Mouse (Mus musculus) limb, embryonic 14.5 days (tissue): Measurements from ENCODE around the gene Simc1. TPM values are rescaled to one million over a fixed set of nuclear protein-coding genes. Genes with fewer than 3 reads are reported as not detected.
A peak's percentile ranks its signal among the peaks of the same experiment; 100 is the strongest.

Experiments used
- ATAC-seq: fragments of 200-750 bp; cut with Nextera tagmentation; 2 replicates; pipeline ENCODE4 v1.8.0; 2017; ENCODE audit warnings: low read depth, moderate number of reproducible peaks, moderate TSS enrichment; ENCODE audit not compliant: low FRiP score
- DNase-seq: peaks from one replicate; pipeline ENCODE4 v3.0.0-alpha.2; 2015; ENCODE audit warnings: low spot score
- H3K27ac ChIP-seq: fragments of 300-500 bp; sonication (generic); replicated peaks from 2 replicates; pipeline ENCODE4 v1.5.1; 2014; ENCODE audit warnings: low read depth, mild to moderate bottlenecking, low read length, moderate library complexity, mixed read lengths
- H3K27me3 ChIP-seq: fragments of 300-500 bp; sonication (generic); 2 replicates; pipeline ENCODE4 v1.6.1; 2014; ENCODE audit warnings: low read length, mixed read lengths; ENCODE audit not compliant: control insufficient read depth, insufficient read depth
- H3K36me3 ChIP-seq: fragments of 300-500 bp; sonication (generic); 2 replicates; pipeline ENCODE4 v1.6.1; 2014; ENCODE audit warnings: mild to moderate bottlenecking, low read length, moderate library complexity, mixed read lengths; ENCODE audit not compliant: control insufficient read depth, insufficient read depth
- H3K4me1 ChIP-seq: fragments of 300-500 bp; sonication (generic); 2 replicates; pipeline ENCODE4 v1.6.1; 2014; ENCODE audit warnings: antibody characterized with exemption, low read length, mixed read lengths; ENCODE audit not compliant: control insufficient read depth, insufficient read depth
- H3K4me2 ChIP-seq: fragments of 300-500 bp; sonication (generic); replicated peaks from 2 replicates; pipeline ENCODE4 v1.6.1; 2014; ENCODE audit warnings: low read depth, mild to moderate bottlenecking, low read length, moderate library complexity; ENCODE audit not compliant: severe bottlenecking
- H3K4me3 ChIP-seq: fragments of 300-500 bp; sonication (generic); replicated peaks from 2 replicates; pipeline ENCODE4 v1.5.1; 2014; ENCODE audit warnings: low read length
- H3K9ac ChIP-seq: fragments of 300-500 bp; sonication (generic); 2 replicates; pipeline ENCODE4 v1.6.1; 2014; ENCODE audit warnings: mild to moderate bottlenecking, low read depth, low read length, moderate library complexity; ENCODE audit not compliant: severe bottlenecking
- H3K9me3 ChIP-seq: fragments of 300-500 bp; sonication (generic); 2 replicates; pipeline ENCODE4 v1.6.1; 2016; ENCODE audit warnings: low read length; ENCODE audit not compliant: control insufficient read depth
- POLR2A ChIP-seq: fragments of 200-500 bp; IDR thresholded peaks from 2 replicates; pipeline ENCODE4 v1.8.0; 2012; ENCODE audit warnings: inconsistent platforms, mild to moderate bottlenecking, moderate library complexity, borderline replicate concordance; ENCODE audit not compliant: insufficient read depth, insufficient read length; ENCODE audit errors: extremely low read depth
- WGBS: fragments of 180-500 bp; shearing (Covaris S2); extraction: QIAGEN DNeasy Blood & Tissue Kit; methylation state at CpG from one replicate; pipeline ENCODE4 v1.1.7; 2014; 5-methylcytosine and 5-hydroxymethylcytosine counted together
- polyA plus RNA-seq, 2 experiments: library from polyadenylated mRNA; depleted of rRNA in 1 of 2; stranded (reverse) in 1 of 2; unstranded in 1 of 2; fragments of >200 nt; fragmentation: Nextera tagmentation in 1 of 2; extraction: Ambion mirVana in 1 of 2; gene quantifications; 2 replicates each; pipeline versions ENCODE4 v1.2.1 to v1.2.3; 2012 to 2014

Gene Simc1
- polyA plus RNA-seq, 2 experiments = 14.8 to 25.0 TPM

- Histone ChIP-seq H3K4me1 (no peaks in the 10 kb centered on the region), H3K9me3 (no peaks in the 10 kb centered on the region), H3K4me2 (no peak overlapping the region), H3K27me3 (no peaks in the 10 kb centered on the region), H3K27ac (no peak overlapping the region), H3K36me3 (peaks cover 94% of the 10 kb centered on the region), H3K9ac (no peak overlapping the region), H3K4me3 (no peak overlapping the region)
- TF ChIP-seq POLR2A = no peak
- no peak for DNase-seq
- whole genome bisulfite sequencing = 91% methylated on average over 5 of the region's 5 CpGs
- no peak for ATAC-seq
These were observed 79.3 kb downstream of the Simc1 start for GRCm38 (mm10) chr13:54582860-54583259.

- Histone ChIP-seq H3K36me3 (peaks cover 72% of the 10 kb centered on the region), H3K9ac (no peak overlapping the region)
- no peak for TF ChIP-seq POLR2A
These were observed 82.3 kb downstream of the Simc1 start for GRCm38 (mm10) chr13:54585831-54586230.

GRCm38 (mm10) chr13:54589414-54589995 lies 85.9 kb downstream of the Simc1 start:
- Histone ChIP-seq H3K4me2 (peak overlapping the region; percentile 64), H3K27me3 (no peaks in the 10 kb centered on the region), H3K27ac (no peak overlapping the region), H3K4me3 (peak overlapping the region; percentile 80), H3K4me1 (peaks cover 14% of the 10 kb centered on the region), H3K9me3 (no peaks in the 10 kb centered on the region), H3K9ac (peak overlapping the region; percentile 61), H3K36me3 (peaks cover 43% of the 10 kb centered on the region)
- TF ChIP-seq POLR2A = no peak
- no peak for DNase-seq
- 3% methylated on average over 24 of the region's 24 CpGs for WGBS
- ATAC-seq = peak; percentile 4; the same call in 1 of the 2 replicates

More at GRCm38 (mm10) chr13:54585831-54586230, 82.3 kb downstream of the Simc1 start:
- DNase-seq = no peak
- WGBS = 89% methylated on average over 11 of the region's 11 CpGs
- H3K4me3 ChIP-seq = no peak overlapping the region
- H3K9me3 ChIP-seq = no peaks in the 10 kb centered on the region
- no peak overlapping the region for H3K27ac ChIP-seq
- no peak for ATAC-seq
- no peak overlapping the region for H3K4me2 ChIP-seq
- H3K27me3 ChIP-seq = no peaks in the 10 kb centered on the region
- H3K4me1 ChIP-seq = peaks cover 7% of the 10 kb centered on the region

- peak within 1 kb of the TSS; percentile 80 for H3K4me3 ChIP-seq
- H3K27ac ChIP-seq = peak within 1 kb of the TSS; percentile 91
- peak within 1 kb of the TSS; percentile 78 for H3K4me2 ChIP-seq
- peak; percentile 34; the same call in 1 of the 2 replicates for TF ChIP-seq POLR2A
- no peaks in the 10 kb centered on the region for H3K9me3 ChIP-seq
- peak; percentile 99 for DNase-seq
- under 1% methylated on average over 51 of the region's 51 CpGs for WGBS
- peak; percentile 98 for ATAC-seq
- H3K9ac ChIP-seq = peak within 1 kb of the TSS; percentile 85
- H3K36me3 ChIP-seq = peaks cover 37% of the 10 kb centered on the region
- peaks cover 14% of the 10 kb centered on the region for H3K4me1 ChIP-seq
- no peaks in the 10 kb centered on the region for H3K27me3 ChIP-seq
These were observed 86.7 kb downstream of the Simc1 start, which contains the start of the genes Nop16 and Higd2a for GRCm38 (mm10) chr13:54589996-54590951. Gene Nop16, minus strand, starts transcription at chr13:54590090. Gene Higd2a, plus strand, starts transcription at chr13:54590207.

GRCm38 (mm10) chr13:54591776-54592356 lies 88.3 kb downstream of the Simc1 start:
- no peak for ATAC-seq
- H3K4me2 ChIP-seq = no peak overlapping the region

More at GRCm38 (mm10) chr13:54591776-54592356, 88.3 kb downstream of the Simc1 start:
- Histone ChIP-seq H3K9me3 (no peaks in the 10 kb centered on the region), H3K4me1 (peaks cover 14% of the 10 kb centered on the region), H3K27ac (no peak overlapping the region), H3K4me3 (peak overlapping the region; percentile 80; the same call in 1 of the 2 replicates), H3K9ac (no peak overlapping the region), H3K27me3 (no peaks in the 10 kb centered on the region), H3K36me3 (peaks cover 29% of the 10 kb centered on the region)
- no peak for DNase-seq
- TF ChIP-seq POLR2A = no peak
- 91% methylated on average over 8 of the region's 8 CpGs for WGBS
